Mouse (Mus musculus) forebrain, embryonic 15.5 days (tissue): ENCODE measurements at regions not wholly inside any gene's neighbourhood (a gene's known extent, or its start where the extent isn't known, plus 50 kb on each side); places are given as distances from the start of the nearest gene placed in this dataset.

ENCODE experiments used
- ATAC-seq: fragments of 200-750 bp; cut with Nextera tagmentation; replicated peaks from 2 replicates; pipeline ENCODE4 v1.8.0; 2017; ENCODE audit warnings: mild to moderate bottlenecking, moderate TSS enrichment, moderate library complexity
- H3K27ac ChIP-seq: fragments of 300-500 bp; sonication (generic); replicated peaks from 2 replicates; pipeline ENCODE4 v1.5.1; 2015; ENCODE audit warnings: mild to moderate bottlenecking, inconsistent platforms
- H3K27me3 ChIP-seq: fragments of 300-500 bp; sonication (generic); 2 replicates; pipeline ENCODE4 v1.6.1; 2015; ENCODE audit warnings: inconsistent platforms
- H3K36me3 ChIP-seq: fragments of 300-500 bp; sonication (generic); 2 replicates; pipeline ENCODE4 v1.6.1; 2015; ENCODE audit warnings: mild to moderate bottlenecking, inconsistent platforms
- H3K4me1 ChIP-seq: fragments of 300-500 bp; sonication (generic); 2 replicates; pipeline ENCODE4 v1.6.1; 2015; ENCODE audit warnings: inconsistent platforms
- H3K4me2 ChIP-seq: fragments of 300-500 bp; sonication (generic); replicated peaks from 2 replicates; pipeline ENCODE4 v1.6.1; 2015; ENCODE audit warnings: mild to moderate bottlenecking, inconsistent platforms
- H3K4me3 ChIP-seq: fragments of 300-500 bp; sonication (generic); 2 replicates; pipeline ENCODE4 v1.5.1; 2015; ENCODE audit warnings: mild to moderate bottlenecking, inconsistent platforms
- H3K9ac ChIP-seq: fragments of 300-500 bp; sonication (generic); replicated peaks from 2 replicates; pipeline ENCODE4 v1.6.1; 2015; ENCODE audit warnings: mild to moderate bottlenecking, inconsistent platforms
- H3K9me3 ChIP-seq: fragments of 300-500 bp; sonication (generic); 2 replicates; pipeline ENCODE4 v1.6.1; 2016; ENCODE audit warnings: inconsistent platforms
- WGBS: fragments of 180-500 bp; shearing (Covaris S2); methylation state at CpG from one replicate; pipeline ENCODE4 v1.1.7; 2015; ENCODE audit warnings: mixed read lengths; 5-methylcytosine and 5-hydroxymethylcytosine counted together

DNA sequence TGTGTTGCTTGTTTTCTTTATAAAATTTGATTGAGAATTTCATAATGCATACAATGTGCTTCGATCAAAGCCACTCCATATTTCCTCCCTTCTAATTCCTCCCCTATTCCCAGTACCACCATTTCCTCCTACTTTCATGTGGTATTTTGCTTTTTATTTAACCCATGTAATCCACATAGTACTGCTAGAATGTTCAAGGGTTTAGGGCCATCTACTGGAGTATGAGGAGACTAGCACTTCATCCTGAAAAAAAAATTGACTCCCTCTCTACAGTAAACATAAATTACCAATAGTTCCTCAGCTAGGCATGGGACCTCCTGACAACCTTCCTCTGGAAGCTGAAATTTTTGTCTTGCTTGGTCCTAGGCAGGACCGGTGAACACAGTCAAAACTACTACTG lies 163.0 kb downstream of the Gpr165 start:
- no peaks in the 10 kb centered on the region for H3K4me1 ChIP-seq
- WGBS, result 75% methylated on average over 2 of the region's 2 CpGs
- H3K4me3 ChIP-seq, result no peak overlapping the region
- H3K36me3 ChIP-seq, result no peaks in the 10 kb centered on the region
- peak; percentile 55; the same call in 1 of the 2 replicates for ATAC-seq
- H3K4me2 ChIP-seq, result no peak overlapping the region
- H3K27me3 ChIP-seq, result no peaks in the 10 kb centered on the region
- H3K27ac ChIP-seq, result no peak overlapping the region
- no peak overlapping the region for H3K9ac ChIP-seq
- no peaks in the 10 kb centered on the region for H3K9me3 ChIP-seq

DNA sequence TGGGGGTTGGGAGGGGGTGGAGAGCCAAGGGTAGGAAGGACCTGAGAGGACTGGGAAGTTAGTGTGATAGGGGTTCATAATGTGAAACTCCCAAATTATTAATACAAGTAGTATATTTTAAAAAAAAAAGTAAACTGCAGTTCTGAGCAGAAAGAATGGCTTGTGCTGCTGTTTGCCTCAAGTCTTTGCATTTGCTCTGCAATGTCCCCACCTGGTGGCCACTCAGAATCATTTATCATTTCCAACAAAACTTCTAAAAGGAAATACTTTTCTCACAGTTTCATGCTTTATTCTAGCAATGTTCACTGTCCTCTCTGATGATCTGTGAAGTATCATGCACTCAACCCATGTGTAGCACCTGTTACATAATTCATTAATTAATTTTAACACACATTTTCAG lies 165.5 kb downstream of the Gpr165 start:
- no peak overlapping the region for H3K4me3 ChIP-seq
- H3K4me2 ChIP-seq, result no peak overlapping the region
- H3K27ac ChIP-seq, result no peak overlapping the region
- no peaks in the 10 kb centered on the region for H3K36me3 ChIP-seq
- no peaks in the 10 kb centered on the region for H3K27me3 ChIP-seq
- no peak for ATAC-seq
- no peaks in the 10 kb centered on the region for H3K4me1 ChIP-seq
- no peaks in the 10 kb centered on the region for H3K9me3 ChIP-seq
- no peak overlapping the region for H3K9ac ChIP-seq

DNA sequence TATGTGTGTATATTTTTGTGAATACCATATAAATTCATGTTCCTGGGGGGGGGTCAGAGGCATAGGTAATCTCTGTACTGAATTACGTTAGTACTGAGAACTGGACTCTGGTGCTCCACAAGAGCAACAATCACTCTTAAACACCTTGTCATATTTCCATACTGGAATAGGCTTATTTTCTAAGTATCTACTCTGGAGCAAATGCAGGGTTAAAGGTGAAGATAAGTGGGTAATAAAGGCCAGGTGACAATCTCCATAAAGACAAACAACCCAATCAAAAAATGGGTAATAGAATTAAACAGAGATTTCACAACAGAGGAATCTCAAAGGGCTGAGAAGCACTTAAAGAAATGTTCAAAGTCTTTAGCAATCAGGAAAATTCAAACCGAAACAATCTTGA lies 165.9 kb downstream of the Gpr165 start:
- no peak overlapping the region for H3K4me3 ChIP-seq
- H3K4me2 ChIP-seq, result no peak overlapping the region
- H3K9me3 ChIP-seq, result no peaks in the 10 kb centered on the region
- H3K9ac ChIP-seq, result no peak overlapping the region
- ATAC-seq, result no peak
- H3K4me1 ChIP-seq, result no peaks in the 10 kb centered on the region
- H3K36me3 ChIP-seq, result no peaks in the 10 kb centered on the region
- no peak overlapping the region for H3K27ac ChIP-seq
- 61% methylated on average over 2 of the region's 2 CpGs for WGBS
- H3K27me3 ChIP-seq, result no peaks in the 10 kb centered on the region

DNA sequence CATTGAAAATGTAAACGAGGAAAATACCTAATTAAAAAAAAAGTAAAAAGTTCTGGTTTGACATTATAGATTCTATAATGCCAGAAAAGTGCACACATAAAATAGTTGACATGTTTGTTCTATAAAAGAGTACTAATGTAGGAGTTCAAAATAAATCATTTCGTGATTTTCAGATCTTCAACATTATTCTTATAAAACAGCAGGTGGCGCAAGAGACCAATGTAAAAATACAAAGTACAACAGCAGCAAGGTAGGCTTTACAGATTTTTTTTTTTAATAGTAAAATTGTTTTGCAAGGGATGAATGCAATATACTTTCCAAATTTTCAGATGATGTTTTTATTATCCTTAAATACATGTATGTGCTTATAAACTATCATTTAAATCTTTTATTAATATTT lies 171.8 kb upstream of the Pgr15l start:
- Histone ChIP-seq H3K36me3 (no peaks in the 10 kb centered on the region), H3K4me3 (no peak overlapping the region), H3K27me3 (no peaks in the 10 kb centered on the region), H3K9me3 (no peaks in the 10 kb centered on the region), H3K4me1 (no peaks in the 10 kb centered on the region), H3K9ac (no peak overlapping the region), H3K4me2 (no peak overlapping the region), H3K27ac (no peak overlapping the region)
- ATAC-seq, result no peak
- 18% methylated on average over 3 of the region's 3 CpGs for WGBS
